Mouse (Mus musculus) liver, embryonic 14.5 days (tissue): ENCODE data around the gene Fam83b. TPM values are rescaled to one million over a fixed set of nuclear protein-coding genes. Genes with fewer than 3 reads are reported as not detected.

ENCODE experiments used
- ATAC-seq: fragments of 200-750 bp; cut with Nextera tagmentation; 2 replicates; pipeline ENCODE4 v1.8.0; 2017; ENCODE audit warnings: moderate number of reproducible peaks, mild to moderate bottlenecking, moderate library complexity; ENCODE audit not compliant: insufficient read depth
- DNase-seq, 3 experiments: peaks; one replicate each; pipeline ENCODE4 v3.0.0-alpha.2; 2012 to 2013; ENCODE audit warnings: low read depth in 3 of 3, low spot score in 3 of 3
- H3K27ac ChIP-seq: fragments of 300-500 bp; sonication (generic); 2 replicates; pipeline ENCODE4 v1.5.1; 2014; ENCODE audit warnings: moderate library complexity, mild to moderate bottlenecking, control low read depth, inconsistent platforms
- H3K27me3 ChIP-seq: fragments of 300-500 bp; sonication (generic); 2 replicates; pipeline ENCODE4 v1.6.1; 2014; ENCODE audit warnings: mild to moderate bottlenecking, low read length, moderate library complexity; ENCODE audit not compliant: control insufficient read depth, insufficient read depth
- H3K36me3 ChIP-seq: fragments of 300-500 bp; sonication (generic); replicated peaks from 2 replicates; pipeline ENCODE4 v1.6.1; 2014; ENCODE audit warnings: low read depth; ENCODE audit not compliant: control insufficient read depth, insufficient read depth
- H3K4me1 ChIP-seq, 2 experiments: fragments of 200-500 bp in 1 of 2; fragments of 300-500 bp in 1 of 2; sonication (generic) in 1 of 2; replicated peaks; 2 replicates each; pipeline ENCODE4 v1.6.1; 2012 to 2014; ENCODE audit warnings: antibody characterized with exemption in 1 of 2, inconsistent platforms in 1 of 2, low read length in 1 of 2; ENCODE audit not compliant: control insufficient read depth in 2 of 2, insufficient read depth in 2 of 2
- H3K4me2 ChIP-seq: fragments of 300-500 bp; sonication (generic); 2 replicates; pipeline ENCODE4 v1.6.1; 2014; ENCODE audit warnings: low read depth, mild to moderate bottlenecking, control low read depth, moderate library complexity
- H3K4me3 ChIP-seq, 2 experiments: fragments of 200-500 bp in 1 of 2; fragments of 300-500 bp in 1 of 2; sonication (generic) in 1 of 2; 2 replicates each; pipeline ENCODE4 v1.5.1; 2012 to 2014; ENCODE audit warnings: low read depth in 2 of 2, low read length in 2 of 2, mild to moderate bottlenecking in 2 of 2, control low read depth in 1 of 2, inconsistent platforms in 1 of 2, moderate library complexity in 1 of 2; ENCODE audit not compliant: insufficient read depth in 1 of 2
- H3K9ac ChIP-seq: fragments of 300-500 bp; sonication (generic); replicated peaks from 2 replicates; pipeline ENCODE4 v1.6.1; 2014; ENCODE audit warnings: mild to moderate bottlenecking, control low read depth, moderate library complexity
- H3K9me3 ChIP-seq: fragments of 300-500 bp; sonication (generic); 2 replicates; pipeline ENCODE4 v1.6.1; 2016; ENCODE audit warnings: low read length, mixed read lengths; ENCODE audit not compliant: control insufficient read depth
- CTCF ChIP-seq: IDR thresholded peaks from 2 replicates; pipeline ENCODE4 v1.5.1; 2016; ENCODE audit warnings: antibody characterized with exemption, low read depth, control low read depth
- EP300 ChIP-seq: IDR thresholded peaks from 2 replicates; pipeline ENCODE4 v1.6.1; 2016; ENCODE audit warnings: antibody characterized with exemption, low read depth
- WGBS: fragments of 180-500 bp; shearing (Covaris S2); extraction: QIAGEN DNeasy Blood & Tissue Kit; methylation state at CpG from one replicate; pipeline ENCODE4 v1.1.7; 2014; ENCODE audit not compliant: insufficient replicate concordance; 5-methylcytosine and 5-hydroxymethylcytosine counted together
- polyA plus RNA-seq, 2 experiments: library from polyadenylated mRNA; depleted of rRNA in 1 of 2; stranded (reverse) in 1 of 2; unstranded in 1 of 2; fragments of >200 nt; fragmentation: Nextera tagmentation in 1 of 2; extraction: Ambion mirVana in 1 of 2; gene quantifications; 2 replicates each; pipeline versions ENCODE4 v1.2.1 to v1.2.3; 2012 to 2014

The Fam83b gene
- polyA plus RNA-seq, 2 experiments, result 0.02 to 0.06 TPM

GRCm38 (mm10) chr9:76505650-76506049, 61.3 kb downstream of the Fam83b start:
- ATAC-seq (no peak), DNase-seq (no peak)
- Histone ChIP-seq H3K9me3 (no peaks in the 10 kb centered on the region), H3K9ac (no peak overlapping the region), H3K36me3 (no peaks in the 10 kb centered on the region), H3K4me3 (no peak overlapping the region), H3K27me3 (no peaks in the 10 kb centered on the region), H3K27ac (no peak overlapping the region), H3K4me2 (no peak overlapping the region), H3K4me1 (no peaks in the 10 kb centered on the region)
- no peak for TF ChIP-seq CTCF
- TF ChIP-seq EP300, result no peak

GRCm38 (mm10) chr9:76489737-76490136, 77.2 kb downstream of the Fam83b start:
- H3K4me1 ChIP-seq, result no peaks in the 10 kb centered on the region
- no peaks in the 10 kb centered on the region for H3K27me3 ChIP-seq
- no peak for TF ChIP-seq EP300
- TF ChIP-seq CTCF, result no peak
- no peak overlapping the region for H3K4me2 ChIP-seq
- no peaks in the 10 kb centered on the region for H3K9me3 ChIP-seq
- H3K36me3 ChIP-seq, result no peaks in the 10 kb centered on the region
- no peak overlapping the region for H3K4me3 ChIP-seq
- no peak overlapping the region for H3K9ac ChIP-seq
- no peak overlapping the region for H3K27ac ChIP-seq
- DNase-seq (no peak), ATAC-seq (no peak)
- WGBS, result 79% methylated on average over 3 of the region's 3 CpGs

DNA sequence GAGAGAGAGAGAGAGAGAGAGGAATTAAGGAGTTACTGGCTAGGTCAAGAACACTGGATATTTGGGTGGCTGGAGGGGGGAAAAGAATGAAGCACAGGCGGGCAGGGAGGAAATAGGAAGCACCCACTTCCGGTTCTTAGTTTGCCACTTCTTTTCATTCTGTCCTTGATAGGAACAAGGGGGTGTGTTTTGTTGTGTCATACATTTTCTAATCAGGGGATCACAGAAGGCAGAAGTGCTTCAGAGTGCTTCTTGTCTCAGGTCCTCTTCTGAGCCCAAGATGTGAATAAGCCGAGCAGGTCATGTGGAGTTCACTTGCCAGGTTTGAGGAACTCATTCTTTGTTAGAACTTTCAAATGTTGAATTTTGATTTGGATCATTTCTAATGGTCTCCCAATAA, 86.8 kb downstream of the Fam83b start:
- Histone ChIP-seq H3K4me3 (no peak overlapping the region), H3K4me2 (no peak overlapping the region), H3K27ac (no peak overlapping the region), H3K27me3 (no peaks in the 10 kb centered on the region), H3K36me3 (no peaks in the 10 kb centered on the region), H3K9me3 (no peaks in the 10 kb centered on the region), H3K4me1 (no peaks in the 10 kb centered on the region), H3K9ac (no peak overlapping the region)
- ATAC-seq, result no peak
- DNase-seq, result no peak
- WGBS, result 8% methylated on average over 3 of the region's 3 CpGs
- no peak for TF ChIP-seq EP300
- TF ChIP-seq CTCF, result no peak

DNA sequence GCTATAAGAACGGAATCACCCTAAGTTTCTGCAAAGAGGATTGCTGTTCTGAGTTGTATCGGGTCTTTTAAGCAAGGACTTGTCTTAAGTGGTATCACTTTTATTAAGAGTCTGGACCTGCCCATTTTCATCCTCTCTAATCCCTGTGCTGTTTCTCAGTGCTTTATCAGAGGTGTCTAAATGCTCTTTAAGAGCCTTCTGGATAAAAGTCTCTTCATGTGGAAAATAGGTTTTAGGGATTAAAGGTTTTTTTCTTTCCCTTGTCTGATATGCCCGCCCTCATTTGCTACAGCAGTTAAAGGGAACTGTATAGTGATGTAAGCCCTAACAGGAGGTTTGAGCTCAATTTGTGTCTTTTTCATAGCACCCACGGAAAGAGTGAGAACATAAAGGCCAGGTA, 97.4 kb downstream of the Fam83b start:
- whole genome bisulfite sequencing, result 46% methylated on average over 4 of the region's 4 CpGs
- ATAC-seq, result no peak

GRCm38 (mm10) chr9:76461547-76461946, 105.4 kb downstream of the Fam83b start:
- H3K36me3 ChIP-seq, result no peaks in the 10 kb centered on the region
- H3K27me3 ChIP-seq, result no peaks in the 10 kb centered on the region
- DNase-seq, result no peak
- no peaks in the 10 kb centered on the region for H3K9me3 ChIP-seq
- H3K4me2 ChIP-seq, result no peak overlapping the region
- no peak overlapping the region for H3K27ac ChIP-seq
- H3K4me1 ChIP-seq, result no peaks in the 10 kb centered on the region
- no peak overlapping the region for H3K4me3 ChIP-seq
- ATAC-seq, result no peak
- no peak overlapping the region for H3K9ac ChIP-seq
- TF ChIP-seq EP300 (no peak), CTCF (no peak)

More for the DNA sequence above, 97.4 kb downstream of the Fam83b start:
- Histone ChIP-seq H3K4me2 (no peak overlapping the region), H3K9ac (no peak overlapping the region), H3K27ac (no peak overlapping the region), H3K4me1 (no peaks in the 10 kb centered on the region), H3K27me3 (no peaks in the 10 kb centered on the region), H3K36me3 (no peaks in the 10 kb centered on the region), H3K4me3 (no peak overlapping the region), H3K9me3 (no peaks in the 10 kb centered on the region)
- DNase-seq, result no peak
- TF ChIP-seq CTCF (no peak), EP300 (no peak)

DNA sequence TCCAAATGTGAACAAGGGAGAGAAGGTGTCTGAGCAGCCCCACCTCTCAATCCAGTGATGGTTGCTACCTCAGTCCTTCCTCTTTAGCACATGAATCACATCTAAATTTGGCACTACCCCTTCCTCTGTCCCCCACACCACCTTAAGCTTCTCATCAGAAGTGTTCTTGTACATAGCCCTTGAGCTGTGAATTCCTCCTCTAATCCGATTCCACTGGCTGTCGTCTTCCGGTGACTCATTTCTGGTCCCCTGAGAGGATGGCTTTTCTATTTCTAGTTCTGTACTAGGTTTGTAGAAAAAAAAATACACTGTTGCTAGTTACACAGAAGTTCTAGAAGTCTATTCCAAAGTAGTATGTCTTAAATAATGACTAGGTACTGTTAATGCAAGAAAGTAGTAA, 111.2 kb downstream of the Fam83b start:
- H3K9ac ChIP-seq, result no peak overlapping the region
- H3K27ac ChIP-seq, result no peak overlapping the region
- no peak for DNase-seq
- TF ChIP-seq EP300, result no peak
- no peaks in the 10 kb centered on the region for H3K9me3 ChIP-seq
- no peaks in the 10 kb centered on the region for H3K4me1 ChIP-seq
- no peak for ATAC-seq
- H3K4me3 ChIP-seq, result no peak overlapping the region
- WGBS, result 78% methylated on average over 3 of the region's 3 CpGs
- no peaks in the 10 kb centered on the region for H3K36me3 ChIP-seq
- H3K4me2 ChIP-seq, result no peak overlapping the region
- no peaks in the 10 kb centered on the region for H3K27me3 ChIP-seq

Other genes starting within 250 kb of the Fam83b start
- gene Hcrtr2, start 243.3 kb downstream of the Fam83b start, polyA plus RNA-seq (2012; rRNA removed), result 0.01 and 0.02 TPM in 2 replicates
- not detected in 2 replicates for gene Hcrtr2, start 243.3 kb downstream of the Fam83b start, polyA plus RNA-seq (2014; fragmentation: Nextera tagmentation; extraction: Ambion mirVana)